Mouse (Mus musculus) monocyte, adult 2 months (primary cell): ENCODE results near the gene Spink8.
A peak's percentile ranks its signal among the peaks of the same experiment; 100 is the strongest.

ENCODE experiments used
- DNase-seq, 2 experiments: peaks; one replicate each; pipeline ENCODE4 v3.0.0; 2022; ENCODE audit warnings: low spot score in 2 of 2, low read depth in 1 of 2

Spink8 gene

DNA sequence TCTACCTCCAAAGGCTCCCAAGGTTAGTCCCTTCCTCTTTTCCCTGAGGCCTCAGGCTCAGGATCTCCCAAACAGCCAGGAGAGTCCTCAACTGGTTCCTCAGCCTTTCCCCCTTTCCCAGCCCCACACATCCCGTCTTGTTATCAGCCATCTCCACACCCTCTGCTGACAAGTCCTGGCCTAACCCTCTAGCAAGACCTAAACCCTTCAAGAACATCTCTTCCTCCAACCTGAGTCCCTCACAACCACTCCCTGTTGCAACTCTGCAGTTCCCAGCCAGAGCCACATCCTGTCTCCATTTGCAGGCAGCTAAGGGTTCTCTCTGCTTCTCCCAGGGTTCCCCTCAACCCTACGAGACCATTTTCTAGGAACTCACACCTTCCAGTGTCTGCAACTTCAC lies 54.1 kb downstream of the Spink8 start:
- DNase-seq, result no peak

DNA sequence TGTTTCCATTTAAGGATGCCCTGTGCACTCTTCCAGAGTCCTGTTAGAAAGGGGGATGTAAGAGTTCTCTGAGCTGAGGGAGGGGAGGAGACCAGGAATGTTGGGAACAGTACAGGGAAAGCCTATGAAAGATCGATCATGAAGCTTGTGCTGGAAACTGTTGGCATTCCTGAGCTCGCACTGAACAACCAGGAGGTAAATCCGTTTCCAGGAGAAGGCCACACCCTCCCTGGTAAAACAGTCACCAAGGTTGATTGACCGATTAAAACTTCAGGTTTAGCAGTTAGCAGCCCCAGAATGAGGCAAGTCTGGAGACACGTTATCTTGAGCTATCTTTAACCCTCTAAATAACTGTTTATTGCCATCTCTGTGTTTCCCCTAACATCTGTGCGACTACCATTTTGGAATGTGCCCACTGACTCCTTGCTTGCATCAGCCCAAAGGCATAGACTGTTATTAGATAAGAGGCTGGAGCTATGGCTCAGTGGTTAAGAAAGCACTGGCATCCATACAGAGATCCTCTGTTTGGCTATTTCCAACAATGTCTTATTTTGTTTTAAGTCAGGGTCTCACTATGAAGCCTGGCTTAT lies 59.0 kb downstream of the Spink8 start:
- DNase-seq, result no peak

DNA sequence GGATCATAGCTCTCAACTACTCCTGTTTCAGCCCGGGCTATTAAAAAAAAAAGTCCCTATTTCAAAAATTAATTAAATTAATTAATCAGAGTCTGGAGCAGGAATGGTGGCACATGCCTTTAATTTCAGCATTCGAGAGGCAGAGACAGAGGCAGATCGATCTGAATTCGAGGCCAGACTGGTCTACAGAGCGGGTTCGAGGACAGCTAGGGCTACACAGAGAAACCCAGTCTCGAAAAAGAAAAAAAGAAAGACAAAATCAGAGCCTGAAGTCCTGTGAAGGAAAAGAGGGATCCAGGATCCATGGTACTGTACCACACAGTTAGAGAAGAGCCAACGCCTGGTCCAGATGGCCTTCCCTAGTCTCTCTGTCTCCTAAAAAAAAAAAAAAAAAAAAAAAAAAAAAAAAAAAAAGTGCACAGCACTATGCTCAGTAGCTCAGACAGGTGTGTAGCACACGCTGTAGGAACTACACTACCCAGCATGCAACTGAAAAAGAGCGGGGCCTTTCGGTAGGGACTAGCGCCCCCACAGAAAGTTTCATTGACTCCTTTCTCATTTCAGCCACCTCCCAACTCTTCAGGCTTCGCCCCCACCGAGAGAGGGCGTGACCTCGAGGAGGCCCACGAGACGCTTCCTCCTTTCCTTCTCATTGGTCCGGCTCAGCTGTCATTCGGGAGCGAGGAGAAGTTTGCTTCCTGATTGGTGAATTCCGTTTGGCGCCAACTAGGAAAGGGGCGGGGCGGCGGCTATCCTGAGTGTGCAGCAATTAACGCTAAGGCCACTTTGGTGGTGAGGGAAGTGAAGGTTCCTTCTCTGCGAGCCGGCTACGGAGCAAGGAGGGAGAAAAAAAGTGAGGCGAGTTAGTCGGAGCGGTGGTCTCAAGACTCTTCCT lies 63.0 kb downstream of the Spink8 start, which contains the start of gene Cdc25a:
Gene Cdc25a, plus strand, starts transcription at position 783 of the 895 bp plus-strand sequence.
- peak; percentile 94 to 96 for DNase-seq

DNA sequence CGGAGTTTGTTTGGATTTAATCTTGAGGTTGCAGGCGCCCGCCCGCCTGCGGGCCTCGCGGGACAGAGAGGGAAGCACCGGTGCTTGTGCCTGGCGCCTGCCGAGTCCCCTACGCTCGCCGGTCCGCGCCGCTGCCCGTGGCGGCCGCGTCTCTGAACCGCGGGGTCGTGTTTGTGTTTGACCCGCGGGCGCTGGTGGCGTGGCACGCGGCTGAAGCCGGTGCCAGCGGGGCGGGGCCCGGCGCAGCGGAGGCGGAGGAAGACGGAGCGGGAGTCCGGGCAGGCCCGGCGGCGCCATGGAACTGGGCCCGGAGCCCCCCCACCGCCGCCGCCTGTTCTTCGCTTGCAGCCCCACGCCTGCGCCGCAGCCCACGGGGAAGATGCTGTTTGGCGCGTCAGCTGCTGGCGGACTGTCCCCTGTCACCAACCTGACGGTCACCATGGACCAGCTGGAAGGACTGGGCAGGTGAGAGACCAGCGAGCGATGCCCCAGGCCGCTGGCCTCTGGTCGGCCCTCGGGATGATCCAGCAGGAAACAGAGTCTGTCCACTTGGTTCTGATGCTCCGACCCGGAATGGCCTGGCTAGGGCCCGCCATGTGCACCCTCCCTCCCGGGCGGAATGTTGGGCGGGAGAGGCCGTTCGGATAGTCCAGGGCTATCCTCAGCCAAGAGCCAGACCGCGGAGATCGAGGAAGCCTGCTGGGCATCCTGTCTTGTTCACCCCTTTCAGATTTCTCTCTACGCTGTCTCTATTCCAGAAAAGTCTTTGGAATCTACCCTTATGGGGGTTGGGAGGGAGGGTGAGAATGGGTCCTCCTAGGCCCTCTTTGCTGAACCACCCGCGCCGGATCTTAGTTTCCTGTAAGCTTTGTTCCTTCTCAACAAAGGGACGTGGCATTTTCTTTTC lies 63.9 kb downstream of the Spink8 start:
- no peak for DNase-seq
